Mouse (Mus musculus) C2C12 (cell line): ENCODE measurements around the gene Ccnd3. TPM values are rescaled to one million over a fixed set of nuclear protein-coding genes. Genes with fewer than 3 reads are reported as not detected.

Experiments
- H3K27me3 ChIP-seq: one replicate; pipeline ENCODE4 v1.6.1; 2011; ENCODE audit not compliant: control insufficient read depth, insufficient read depth, insufficient read length
- H3K36me3 ChIP-seq: one replicate; pipeline ENCODE4 v1.6.1; 2011; ENCODE audit not compliant: control insufficient read depth, insufficient read depth
- H3K4me3 ChIP-seq: one replicate; pipeline ENCODE4 v1.5.1; 2011; ENCODE audit warnings: mild to moderate bottlenecking, control low read depth; ENCODE audit not compliant: poor library complexity, insufficient read depth, severe bottlenecking
- H3K79me2 ChIP-seq: one replicate; pipeline ENCODE4 v1.6.1; 2011; ENCODE audit not compliant: control insufficient read depth, insufficient read depth
- H3K79me3 ChIP-seq: one replicate; pipeline ENCODE4 v1.6.1; 2011; ENCODE audit warnings: low read depth, control low read depth
- H3ac ChIP-seq: one replicate; pipeline ENCODE3; 2011; ENCODE audit warnings: low read depth; ENCODE audit not compliant: control insufficient read depth, insufficient read length
- CEBPB ChIP-seq: IDR thresholded peaks from one replicate; pipeline ENCODE4 v1.6.1; 2011; ENCODE audit warnings: low read depth, mild to moderate bottlenecking, control low read depth, moderate library complexity
- CTCF ChIP-seq: IDR thresholded peaks from one replicate; pipeline ENCODE4 v1.5.1; 2011; ENCODE audit not compliant: control insufficient read depth, insufficient read depth, insufficient read length
- FOSL1 ChIP-seq: IDR thresholded peaks from one replicate; pipeline ENCODE4 v1.8.0; 2011; ENCODE audit warnings: mild to moderate bottlenecking, low read length; ENCODE audit not compliant: poor library complexity, insufficient read depth, severe bottlenecking
- MAX ChIP-seq: IDR thresholded peaks from one replicate; pipeline ENCODE4 v1.6.1; 2011; ENCODE audit warnings: mild to moderate bottlenecking, control low read depth
- MYOD1 ChIP-seq: IDR thresholded peaks from one replicate; pipeline ENCODE4 v1.6.1; 2011; ENCODE audit warnings: low read depth; ENCODE audit not compliant: control insufficient read depth, insufficient read length
- MYOG ChIP-seq: IDR thresholded peaks from one replicate; pipeline ENCODE4 v1.6.1; 2011; ENCODE audit not compliant: control insufficient read depth, insufficient read length; ENCODE audit errors: extremely low read depth
- USF1 ChIP-seq: IDR thresholded peaks from one replicate; pipeline ENCODE4 v1.6.1; 2011; ENCODE audit warnings: low read depth, mild to moderate bottlenecking, control low read depth, moderate library complexity
- polyA plus RNA-seq: library from polyadenylated mRNA; unstranded; fragments of >200 nt; fragmentation: generic; extraction: Trizol; gene quantifications from one replicate; pipeline ENCODE4 v1.2.1, GENCODE M21; 2012; ENCODE audit warnings: missing spikeins

Gene Ccnd3
- polyA plus RNA-seq, 1 experiment: 217 TPM

- no peak for TF ChIP-seq CTCF
- TF ChIP-seq MYOD1: peak; percentile 77
- H3K27me3 ChIP-seq: no peaks in the 10 kb centered on the region
- no peaks in the 10 kb centered on the region for H3K36me3 ChIP-seq
- H3ac ChIP-seq: peak overlapping the region; percentile 37
- H3K79me2 ChIP-seq: no peaks in the 10 kb centered on the region
- H3K79me3 ChIP-seq: no peaks in the 10 kb centered on the region
- no peak overlapping the region for H3K4me3 ChIP-seq
Observed at GRCm38 (mm10) chr17:47521551-47522258, 16.9 kb downstream of the Ccnd3 start.

- Histone ChIP-seq H3K79me3 (no peaks in the 10 kb centered on the region), H3K27me3 (no peaks in the 10 kb centered on the region), H3ac (no peak overlapping the region), H3K36me3 (no peaks in the 10 kb centered on the region), H3K4me3 (no peak overlapping the region), H3K79me2 (no peaks in the 10 kb centered on the region)
- no peak for TF ChIP-seq MYOD1
- TF ChIP-seq FOSL1: no peak
- no peak for TF ChIP-seq USF1
- no peak for TF ChIP-seq MAX
Observed at GRCm38 (mm10) chr17:47522536-47522935, 17.7 kb downstream of the Ccnd3 start.

- Histone ChIP-seq H3K36me3 (no peaks in the 10 kb centered on the region), H3K79me2 (no peaks in the 10 kb centered on the region), H3K79me3 (no peaks in the 10 kb centered on the region), H3K4me3 (no peak overlapping the region), H3ac (peak overlapping the region; percentile 9), H3K27me3 (no peaks in the 10 kb centered on the region)
- TF ChIP-seq FOSL1: no peak
- no peak for TF ChIP-seq MYOG
- peak; percentile 36 for TF ChIP-seq USF1
- TF ChIP-seq CEBPB: no peak
- TF ChIP-seq CTCF: no peak
- TF ChIP-seq MAX: peak; percentile 80
- peak; percentile 54 for TF ChIP-seq MYOD1
Observed at GRCm38 (mm10) chr17:47523211-47523682, 18.4 kb downstream of the Ccnd3 start.

GRCm38 (mm10) chr17:47524055-47524454 lies 19.2 kb downstream of the Ccnd3 start:
- no peak overlapping the region for H3K4me3 ChIP-seq
- H3K27me3 ChIP-seq: no peaks in the 10 kb centered on the region
- H3ac ChIP-seq: no peak overlapping the region
- no peaks in the 10 kb centered on the region for H3K79me3 ChIP-seq
- no peaks in the 10 kb centered on the region for H3K79me2 ChIP-seq
- no peaks in the 10 kb centered on the region for H3K36me3 ChIP-seq
- TF ChIP-seq MYOD1: no peak
- no peak for TF ChIP-seq FOSL1
- no peak for TF ChIP-seq MAX
- TF ChIP-seq USF1: no peak
- no peak for TF ChIP-seq MYOG

- Histone ChIP-seq H3K36me3 (no peaks in the 10 kb centered on the region), H3K27me3 (no peaks in the 10 kb centered on the region), H3K79me2 (no peaks in the 10 kb centered on the region), H3K79me3 (no peaks in the 10 kb centered on the region), H3ac (no peak overlapping the region), H3K4me3 (no peak overlapping the region)
- no peak for TF ChIP-seq FOSL1
- TF ChIP-seq MYOD1: no peak
- TF ChIP-seq USF1: no peak
Observed at GRCm38 (mm10) chr17:47524991-47525390, 20.1 kb downstream of the Ccnd3 start.

GRCm38 (mm10) chr17:47526856-47527520 lies 22.1 kb downstream of the Ccnd3 start:
- H3K79me3 ChIP-seq: no peaks in the 10 kb centered on the region
- TF ChIP-seq MYOG (no peak), CTCF (no peak), USF1 (no peak), CEBPB (no peak), MYOD1 (no peak), FOSL1 (no peak), MAX (no peak)
- no peaks in the 10 kb centered on the region for H3K79me2 ChIP-seq

More at GRCm38 (mm10) chr17:47526856-47527520, 22.1 kb downstream of the Ccnd3 start:
- Histone ChIP-seq H3K27me3 (no peaks in the 10 kb centered on the region), H3ac (no peak overlapping the region), H3K36me3 (no peaks in the 10 kb centered on the region), H3K4me3 (no peak overlapping the region)
